Mouse (Mus musculus) lung, postnatal 0 days (tissue): ENCODE measurements around the gene Prkag2. TPM values are rescaled to one million over a fixed set of nuclear protein-coding genes. Genes with fewer than 3 reads are reported as not detected.

Source experiments
- ATAC-seq: fragments of 200-750 bp; cut with Nextera tagmentation; 2 replicates; pipeline ENCODE4 v1.8.0; 2017; ENCODE audit warnings: moderate library complexity
- DNase-seq: peaks from one replicate; pipeline ENCODE4 v3.0.0-alpha.2; 2016; ENCODE audit warnings: low spot score
- H3K27ac ChIP-seq: fragments of 300-500 bp; sonication (generic); 2 replicates; pipeline ENCODE4 v1.5.1; 2014; ENCODE audit warnings: antibody characterized with exemption, mild to moderate bottlenecking, low read length, mixed read lengths
- H3K27me3 ChIP-seq: fragments of 300-500 bp; sonication (generic); replicated peaks from 2 replicates; pipeline ENCODE4 v1.6.1; 2014; ENCODE audit warnings: low read length, mixed read lengths; ENCODE audit not compliant: insufficient read depth
- H3K36me3 ChIP-seq: fragments of 300-500 bp; sonication (generic); 2 replicates; pipeline ENCODE4 v1.6.1; 2014; ENCODE audit warnings: low read length, mixed read lengths; ENCODE audit not compliant: insufficient read depth
- H3K4me1 ChIP-seq: fragments of 300-500 bp; sonication (generic); 2 replicates; pipeline ENCODE4 v1.6.1; 2014; ENCODE audit warnings: antibody characterized with exemption, low read depth, low read length, mixed read lengths; ENCODE audit not compliant: insufficient read depth
- H3K4me2 ChIP-seq: fragments of 300-500 bp; sonication (generic); replicated peaks from 2 replicates; pipeline ENCODE4 v1.6.1; 2014; ENCODE audit warnings: low read depth, mild to moderate bottlenecking, low read length, moderate library complexity, mixed read lengths
- H3K4me3 ChIP-seq: fragments of 300-500 bp; sonication (generic); 2 replicates; pipeline ENCODE4 v1.5.1; 2014; ENCODE audit warnings: low read depth, low read length
- H3K9ac ChIP-seq: fragments of 300-500 bp; sonication (generic); replicated peaks from 2 replicates; pipeline ENCODE4 v1.6.1; 2014; ENCODE audit warnings: low read depth, mild to moderate bottlenecking
- H3K9me3 ChIP-seq: fragments of 300-500 bp; sonication (generic); 2 replicates; pipeline ENCODE4 v1.6.1; 2016; ENCODE audit warnings: low read length, mixed read lengths
- CTCF ChIP-seq: IDR thresholded peaks from 2 replicates; pipeline ENCODE4 v1.5.1; 2016; ENCODE audit warnings: antibody characterized with exemption, mild to moderate bottlenecking
- EP300 ChIP-seq: IDR thresholded peaks from 2 replicates; pipeline ENCODE4 v1.6.1; 2016; ENCODE audit warnings: antibody characterized with exemption, mild to moderate bottlenecking, control low read depth
- WGBS: fragments of 180-500 bp; shearing (Covaris S2); extraction: QIAGEN DNeasy Blood & Tissue Kit; methylation state at CpG from one replicate; pipeline ENCODE4 v1.1.7; 2014; 5-methylcytosine and 5-hydroxymethylcytosine counted together
- polyA plus RNA-seq: library from polyadenylated mRNA; unstranded; fragments of >200 nt; fragmentation: Nextera tagmentation; extraction: Ambion mirVana; gene quantifications from 2 replicates; pipeline ENCODE4 v1.2.1, GENCODE M21; 2015

Gene Prkag2
- polyA plus RNA-seq, 1 experiment from 2014 or later: 16.2 TPM

DNA sequence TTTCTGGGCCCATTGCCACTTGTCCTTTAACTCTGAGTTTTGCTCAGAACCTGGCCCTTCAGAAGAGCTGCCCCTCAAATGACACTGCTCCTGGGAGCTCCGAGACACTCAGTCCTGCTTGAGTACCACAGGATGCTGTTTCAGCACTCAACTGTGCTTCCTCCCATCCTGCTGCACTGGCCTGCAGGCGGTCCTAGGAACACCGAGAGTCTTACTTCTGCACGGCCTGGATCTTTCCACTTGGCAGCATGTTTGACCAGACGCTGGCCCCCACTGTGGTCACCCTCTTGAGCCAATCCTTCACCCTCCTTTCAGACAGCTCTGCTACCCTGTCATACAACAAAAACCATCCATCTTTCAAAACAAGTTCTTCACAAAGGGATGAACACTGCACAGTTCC lies 110.0 kb downstream of the Prkag2 start:
- H3K4me3 ChIP-seq: no peak overlapping the region
- H3K9me3 ChIP-seq: no peaks in the 10 kb centered on the region
- 50% methylated on average over 5 of the region's 5 CpGs for WGBS
- H3K36me3 ChIP-seq: no peaks in the 10 kb centered on the region
- H3K4me1 ChIP-seq: peaks cover 6% of the 10 kb centered on the region; the same call in 1 of the 2 replicates
- no peak for TF ChIP-seq CTCF
- TF ChIP-seq EP300: no peak
- no peak overlapping the region for H3K4me2 ChIP-seq
- ATAC-seq (no peak), DNase-seq (no peak)
- H3K27ac ChIP-seq: no peak overlapping the region
- H3K9ac ChIP-seq: no peak overlapping the region
- H3K27me3 ChIP-seq: no peaks in the 10 kb centered on the region

- no peak overlapping the region for H3K27ac ChIP-seq
- H3K4me1 ChIP-seq: peaks cover 4% of the 10 kb centered on the region; the same call in 1 of the 2 replicates
- ATAC-seq: peak; percentile 43
- no peak for DNase-seq
- no peaks in the 10 kb centered on the region for H3K27me3 ChIP-seq
- H3K36me3 ChIP-seq: no peaks in the 10 kb centered on the region
- no peak for TF ChIP-seq EP300
- TF ChIP-seq CTCF: no peak
- H3K4me2 ChIP-seq: no peak overlapping the region
- H3K9ac ChIP-seq: no peak overlapping the region
- no peaks in the 10 kb centered on the region for H3K9me3 ChIP-seq
- 24% methylated on average over 3 of the region's 3 CpGs for WGBS
- H3K4me3 ChIP-seq: no peak overlapping the region
Measured at GRCm38 (mm10) chr5:24989683-24990082, 110.8 kb downstream of the Prkag2 start.

- Histone ChIP-seq H3K36me3 (no peaks in the 10 kb centered on the region), H3K4me2 (no peak overlapping the region), H3K9me3 (no peaks in the 10 kb centered on the region), H3K4me1 (peaks cover 8% of the 10 kb centered on the region; the same call in 1 of the 2 replicates), H3K27me3 (no peaks in the 10 kb centered on the region), H3K27ac (no peak overlapping the region), H3K4me3 (no peak overlapping the region), H3K9ac (no peak overlapping the region)
- ATAC-seq: no peak
- WGBS: 58% methylated on average over 2 of the region's 2 CpGs
- no peak for DNase-seq
- TF ChIP-seq CTCF: no peak
- no peak for TF ChIP-seq EP300
Measured at GRCm38 (mm10) chr5:24986956-24987355, 113.5 kb downstream of the Prkag2 start.

DNA sequence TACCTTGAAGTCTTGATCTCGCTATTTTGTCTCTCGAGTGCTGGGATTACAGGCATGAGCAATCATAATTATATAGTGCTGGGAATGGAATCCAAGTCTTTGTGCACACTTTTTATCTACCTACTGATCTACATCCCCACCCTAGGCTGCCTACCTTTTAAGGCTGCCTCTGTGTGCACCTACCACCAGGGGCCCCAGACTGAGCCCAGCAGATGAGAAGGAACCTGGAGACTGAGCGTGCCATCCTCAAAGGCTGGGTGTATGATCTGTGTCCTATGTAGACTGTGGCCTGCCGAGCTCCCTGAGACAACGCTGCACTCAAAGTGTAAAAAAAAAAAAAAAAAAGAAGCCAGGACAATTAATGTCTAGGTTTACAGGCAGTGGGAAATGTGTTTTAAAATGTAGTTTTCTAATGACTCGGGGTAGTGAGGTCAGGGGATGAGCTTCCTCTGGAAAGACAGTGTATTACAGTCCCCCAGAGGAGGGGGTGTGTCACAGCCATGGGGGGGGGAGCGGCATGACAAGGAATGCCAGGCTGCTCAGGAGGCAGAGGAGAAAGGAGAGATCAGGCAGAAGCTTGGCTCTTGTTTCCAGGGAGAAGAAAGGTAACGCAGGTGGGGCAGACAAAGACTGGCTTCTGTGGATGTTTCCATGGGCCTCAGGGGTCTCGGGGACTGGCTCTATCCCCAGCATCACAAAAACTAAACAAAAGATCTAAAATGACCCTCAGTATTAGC lies 114.1 kb downstream of the Prkag2 start:
- no peak overlapping the region for H3K4me2 ChIP-seq
- 66% methylated on average over 9 of the region's 9 CpGs for WGBS
- no peak overlapping the region for H3K9ac ChIP-seq
- no peak overlapping the region for H3K4me3 ChIP-seq
- no peak overlapping the region for H3K27ac ChIP-seq
- DNase-seq: no peak
- no peaks in the 10 kb centered on the region for H3K27me3 ChIP-seq
- TF ChIP-seq CTCF (no peak), EP300 (no peak)
- H3K36me3 ChIP-seq: no peaks in the 10 kb centered on the region
- H3K9me3 ChIP-seq: no peaks in the 10 kb centered on the region
- ATAC-seq: no peak
- H3K4me1 ChIP-seq: peaks cover 8% of the 10 kb centered on the region; the same call in 1 of the 2 replicates

DNA sequence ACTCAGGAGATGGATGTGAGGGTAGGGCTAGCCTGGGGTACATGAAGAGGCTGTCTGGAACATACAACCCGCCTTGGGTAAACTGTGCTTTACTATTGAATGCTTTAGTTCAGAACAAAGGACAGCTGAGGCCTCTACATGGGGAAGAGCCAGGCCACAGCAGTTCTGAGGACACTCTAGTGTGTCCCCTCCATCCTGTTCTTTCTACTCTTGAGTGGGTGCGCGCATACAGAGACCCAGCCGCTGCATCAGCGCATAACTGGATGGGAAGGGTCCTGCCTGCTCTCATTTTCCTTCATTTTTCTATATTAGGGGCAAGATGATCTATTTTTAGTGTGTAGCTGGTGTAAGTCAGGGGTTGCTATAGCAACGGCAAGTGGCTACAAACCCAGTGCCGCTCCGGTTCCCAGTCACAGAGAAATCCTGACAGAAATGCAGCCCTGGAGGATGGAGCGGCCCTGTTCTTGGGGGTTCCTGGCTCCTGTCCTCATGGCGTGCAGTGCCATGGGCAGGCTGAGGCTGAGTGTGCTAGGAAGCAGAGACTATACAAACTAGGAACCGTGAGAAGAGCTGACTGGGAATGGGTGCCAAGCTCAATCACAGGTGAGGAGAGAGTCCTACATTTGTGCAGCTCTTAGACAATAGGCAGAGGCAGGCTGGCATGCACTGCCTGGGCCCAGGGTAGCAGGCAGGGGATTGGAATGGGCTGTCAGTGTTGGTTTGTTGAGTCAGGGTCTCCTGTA lies 114.8 kb downstream of the Prkag2 start:
- H3K36me3 ChIP-seq: no peaks in the 10 kb centered on the region
- H3K27ac ChIP-seq: no peak overlapping the region
- DNase-seq (peak; percentile 61), ATAC-seq (peak; percentile 30; the same call in 1 of the 2 replicates)
- peaks cover 8% of the 10 kb centered on the region; the same call in 1 of the 2 replicates for H3K4me1 ChIP-seq
- no peak overlapping the region for H3K9ac ChIP-seq
- WGBS: 51% methylated on average over 11 of the region's 11 CpGs
- no peak overlapping the region for H3K4me2 ChIP-seq
- no peaks in the 10 kb centered on the region for H3K27me3 ChIP-seq
- H3K9me3 ChIP-seq: no peaks in the 10 kb centered on the region
- no peak for TF ChIP-seq CTCF
- no peak for TF ChIP-seq EP300
- no peak overlapping the region for H3K4me3 ChIP-seq

- ATAC-seq: no peak
- H3K36me3 ChIP-seq: no peaks in the 10 kb centered on the region
- H3K4me3 ChIP-seq: no peak overlapping the region
- H3K9ac ChIP-seq: no peak overlapping the region
- peaks cover 8% of the 10 kb centered on the region; the same call in 1 of the 2 replicates for H3K4me1 ChIP-seq
- no peaks in the 10 kb centered on the region for H3K27me3 ChIP-seq
- no peaks in the 10 kb centered on the region for H3K9me3 ChIP-seq
- TF ChIP-seq CTCF: no peak
- no peak overlapping the region for H3K4me2 ChIP-seq
- DNase-seq: no peak
- H3K27ac ChIP-seq: no peak overlapping the region
- WGBS: 67% methylated on average over 1 of the region's 1 CpGs
Measured at GRCm38 (mm10) chr5:24984157-24984556, 116.3 kb downstream of the Prkag2 start.
